Mouse (Mus musculus) heart, embryonic 13.5 days (tissue): ENCODE measurements at regions not wholly inside any gene's neighbourhood (a gene's known extent, or its start where the extent isn't known, plus 50 kb on each side); places are given as distances from the start of the nearest gene placed in this dataset.

ENCODE experiments used
- ATAC-seq: fragments of 200-750 bp; cut with Nextera tagmentation; 2 replicates; pipeline ENCODE4 v1.8.0; 2017; ENCODE audit warnings: moderate TSS enrichment; ENCODE audit not compliant: insufficient number of reproducible peaks, low FRiP score, low TSS enrichment; ENCODE audit errors: extremely low read depth
- H3K27ac ChIP-seq: fragments of 300-500 bp; sonication (generic); replicated peaks from 2 replicates; pipeline ENCODE4 v1.5.1; 2015; ENCODE audit warnings: moderate library complexity, mild to moderate bottlenecking, inconsistent platforms
- H3K27me3 ChIP-seq: fragments of 300-500 bp; sonication (generic); replicated peaks from 2 replicates; pipeline ENCODE4 v1.6.1; 2015; ENCODE audit warnings: mild to moderate bottlenecking, inconsistent platforms
- H3K36me3 ChIP-seq: fragments of 300-500 bp; sonication (generic); 2 replicates; pipeline ENCODE4 v1.6.1; 2015; ENCODE audit warnings: mild to moderate bottlenecking, inconsistent platforms
- H3K4me1 ChIP-seq: fragments of 300-500 bp; sonication (generic); 2 replicates; pipeline ENCODE4 v1.6.1; 2015; ENCODE audit warnings: inconsistent platforms
- H3K4me2 ChIP-seq: fragments of 300-500 bp; sonication (generic); 2 replicates; pipeline ENCODE4 v1.6.1; 2015; ENCODE audit warnings: inconsistent platforms, mild to moderate bottlenecking, moderate library complexity
- H3K4me3 ChIP-seq: fragments of 300-500 bp; sonication (generic); 2 replicates; pipeline ENCODE4 v1.5.1; 2015; ENCODE audit warnings: moderate library complexity, mild to moderate bottlenecking, inconsistent platforms
- H3K9ac ChIP-seq: fragments of 300-500 bp; sonication (generic); 2 replicates; pipeline ENCODE4 v1.6.1; 2015; ENCODE audit warnings: inconsistent platforms, mild to moderate bottlenecking, moderate library complexity
- H3K9me3 ChIP-seq: fragments of 300-500 bp; sonication (generic); 2 replicates; pipeline ENCODE4 v1.6.1; 2016; ENCODE audit warnings: inconsistent platforms
- WGBS: fragments of 180-500 bp; shearing (Covaris S2); methylation state at CpG from one replicate; pipeline ENCODE4 v1.1.7; 2015; ENCODE audit warnings: mixed read lengths; 5-methylcytosine and 5-hydroxymethylcytosine counted together

- no peak overlapping the region for H3K27ac ChIP-seq
- no peaks in the 10 kb centered on the region for H3K27me3 ChIP-seq
- no peak overlapping the region for H3K9ac ChIP-seq
- H3K4me1 ChIP-seq, result no peaks in the 10 kb centered on the region
- H3K9me3 ChIP-seq, result no peaks in the 10 kb centered on the region
- no peak overlapping the region for H3K4me2 ChIP-seq
- WGBS, result 62% methylated on average over 11 of the region's 11 CpGs
- H3K4me3 ChIP-seq, result no peak overlapping the region
- ATAC-seq, result no peak
- H3K36me3 ChIP-seq, result no peaks in the 10 kb centered on the region
Measured at GRCm38 (mm10) chr13:106525406-106526206, 411.2 kb downstream of the Ipo11 start.

GRCm38 (mm10) chr13:106514510-106515169 is 422.1 kb downstream of the Ipo11 start:
- Histone ChIP-seq H3K9me3 (no peaks in the 10 kb centered on the region), H3K9ac (no peak overlapping the region), H3K27me3 (no peaks in the 10 kb centered on the region), H3K36me3 (no peaks in the 10 kb centered on the region), H3K4me2 (no peak overlapping the region), H3K4me3 (no peak overlapping the region), H3K27ac (no peak overlapping the region), H3K4me1 (no peaks in the 10 kb centered on the region)
- ATAC-seq, result no peak
- WGBS, result 57% methylated on average over 5 of the region's 5 CpGs

GRCm38 (mm10) chr13:106513669-106514068 is 423.1 kb downstream of the Ipo11 start:
- Histone ChIP-seq H3K27ac (no peak overlapping the region), H3K36me3 (no peaks in the 10 kb centered on the region), H3K4me3 (no peak overlapping the region), H3K27me3 (no peaks in the 10 kb centered on the region), H3K9me3 (no peaks in the 10 kb centered on the region), H3K9ac (no peak overlapping the region), H3K4me1 (no peaks in the 10 kb centered on the region), H3K4me2 (no peak overlapping the region)
- ATAC-seq, result no peak
- WGBS, result 63% methylated on average over 4 of the region's 4 CpGs

- Histone ChIP-seq H3K4me2 (no peak overlapping the region), H3K4me1 (no peaks in the 10 kb centered on the region), H3K27me3 (no peaks in the 10 kb centered on the region), H3K36me3 (no peaks in the 10 kb centered on the region), H3K9me3 (no peaks in the 10 kb centered on the region), H3K27ac (no peak overlapping the region), H3K9ac (no peak overlapping the region), H3K4me3 (no peak overlapping the region)
- no peak for ATAC-seq
- 71% methylated on average over 6 of the region's 6 CpGs for WGBS
Measured at GRCm38 (mm10) chr13:106510435-106510834, 426.3 kb downstream of the Ipo11 start.

- no peak for ATAC-seq
- Histone ChIP-seq H3K9ac (no peak overlapping the region), H3K27me3 (no peaks in the 10 kb centered on the region), H3K27ac (no peak overlapping the region), H3K36me3 (no peaks in the 10 kb centered on the region), H3K4me2 (no peak overlapping the region), H3K4me3 (no peak overlapping the region), H3K9me3 (no peaks in the 10 kb centered on the region), H3K4me1 (no peaks in the 10 kb centered on the region)
- WGBS, result 63% methylated on average over 6 of the region's 6 CpGs
Measured at GRCm38 (mm10) chr13:106501273-106501672, 435.5 kb downstream of the Ipo11 start.

- no peak for ATAC-seq
- Histone ChIP-seq H3K27ac (no peak overlapping the region), H3K27me3 (no peaks in the 10 kb centered on the region), H3K4me3 (no peak overlapping the region), H3K36me3 (no peaks in the 10 kb centered on the region), H3K9me3 (no peaks in the 10 kb centered on the region), H3K4me2 (no peak overlapping the region), H3K4me1 (no peaks in the 10 kb centered on the region), H3K9ac (no peak overlapping the region)
- WGBS, result 58% methylated on average over 4 of the region's 4 CpGs
Measured at GRCm38 (mm10) chr13:106471264-106471663, 465.5 kb downstream of the Ipo11 start.

- 73% methylated on average over 6 of the region's 6 CpGs for WGBS
Measured at GRCm38 (mm10) chr13:106454366-106454927, 482.3 kb downstream of the Ipo11 start.

GRCm38 (mm10) chr13:106432165-106432564 is 504.6 kb downstream of the Ipo11 start:
- WGBS, result 61% methylated on average over 3 of the region's 3 CpGs
- ATAC-seq, result no peak
- no peaks in the 10 kb centered on the region; the same call in 1 of the 2 replicates for H3K9me3 ChIP-seq
- no peaks in the 10 kb centered on the region for H3K36me3 ChIP-seq
- H3K9ac ChIP-seq, result no peak overlapping the region
- H3K4me1 ChIP-seq, result no peaks in the 10 kb centered on the region
- H3K27me3 ChIP-seq, result no peaks in the 10 kb centered on the region
- H3K27ac ChIP-seq, result no peak overlapping the region
- no peak overlapping the region for H3K4me2 ChIP-seq
- no peak overlapping the region for H3K4me3 ChIP-seq

More at GRCm38 (mm10) chr13:106454366-106454927, 482.3 kb downstream of the Ipo11 start:
- H3K4me3 ChIP-seq, result no peak overlapping the region
- no peak overlapping the region for H3K9ac ChIP-seq
- no peaks in the 10 kb centered on the region for H3K36me3 ChIP-seq
- ATAC-seq, result no peak
- H3K27me3 ChIP-seq, result no peaks in the 10 kb centered on the region
- H3K4me2 ChIP-seq, result no peak overlapping the region
- no peak overlapping the region for H3K27ac ChIP-seq
- H3K9me3 ChIP-seq, result no peaks in the 10 kb centered on the region
- no peaks in the 10 kb centered on the region for H3K4me1 ChIP-seq

- H3K4me3 ChIP-seq, result no peak overlapping the region
- H3K27me3 ChIP-seq, result no peaks in the 10 kb centered on the region
- no peaks in the 10 kb centered on the region for H3K9me3 ChIP-seq
- no peaks in the 10 kb centered on the region for H3K36me3 ChIP-seq
- 49% methylated on average over 1 of the region's 1 CpGs for WGBS
- H3K27ac ChIP-seq, result no peak overlapping the region
- no peak overlapping the region for H3K9ac ChIP-seq
- H3K4me2 ChIP-seq, result no peak overlapping the region
- no peak for ATAC-seq
- no peaks in the 10 kb centered on the region for H3K4me1 ChIP-seq
Measured at GRCm38 (mm10) chr13:106406608-106407038, 530.1 kb downstream of the Ipo11 start.

GRCm38 (mm10) chr13:106392642-106393041 is 544.1 kb downstream of the Ipo11 start:
- H3K9ac ChIP-seq, result no peak overlapping the region
- H3K4me3 ChIP-seq, result no peak overlapping the region
- H3K9me3 ChIP-seq, result no peaks in the 10 kb centered on the region
- H3K27me3 ChIP-seq, result no peaks in the 10 kb centered on the region
- no peaks in the 10 kb centered on the region for H3K36me3 ChIP-seq
- no peak overlapping the region for H3K4me2 ChIP-seq
- H3K27ac ChIP-seq, result no peak overlapping the region
- no peaks in the 10 kb centered on the region for H3K4me1 ChIP-seq
- 76% methylated on average over 8 of the region's 8 CpGs for WGBS
- ATAC-seq, result no peak

- WGBS, result 51% methylated on average over 4 of the region's 4 CpGs
- Histone ChIP-seq H3K4me1 (no peaks in the 10 kb centered on the region), H3K27me3 (no peaks in the 10 kb centered on the region), H3K27ac (no peak overlapping the region), H3K36me3 (no peaks in the 10 kb centered on the region), H3K4me2 (no peak overlapping the region), H3K4me3 (no peak overlapping the region), H3K9me3 (no peaks in the 10 kb centered on the region), H3K9ac (no peak overlapping the region)
- ATAC-seq, result no peak
Measured at GRCm38 (mm10) chr13:106388634-106389033, 548.1 kb downstream of the Ipo11 start.
